Mouse (Mus musculus) layer of hippocampus, adult 2 months (tissue): ENCODE measurements around the gene Syn2. TPM values are rescaled to one million over a fixed set of nuclear protein-coding genes. Genes with fewer than 3 reads are reported as not detected.

Experiments
- DNase-seq, 2 experiments: peaks; one replicate each; pipeline ENCODE4 v3.0.0; 2022; ENCODE audit warnings: low spot score in 2 of 2
- H3K27ac ChIP-seq: fragments of 200-600 bp; 2 replicates; pipeline ENCODE4 v1.8.1; 2022
- H3K4me3 ChIP-seq: fragments of 200-600 bp; 2 replicates; pipeline ENCODE4 v1.8.1; 2022; ENCODE audit warnings: mild to moderate bottlenecking
- CTCF ChIP-seq: fragments of 200-600 bp; conservative IDR thresholded peaks from 2 replicates; pipeline ENCODE4 v1.8.1; 2022; ENCODE audit warnings: antibody characterized with exemption, mild to moderate bottlenecking, moderate library complexity
- total RNA-seq, 2 experiments: library from RNA; stranded (reverse); gene quantifications; 2 replicates each; pipeline ENCODE4 v1.2.3; 2021

Syn2 gene
- total RNA-seq, 2 experiments from 2014 or later: 564 to 608 TPM

DNA sequence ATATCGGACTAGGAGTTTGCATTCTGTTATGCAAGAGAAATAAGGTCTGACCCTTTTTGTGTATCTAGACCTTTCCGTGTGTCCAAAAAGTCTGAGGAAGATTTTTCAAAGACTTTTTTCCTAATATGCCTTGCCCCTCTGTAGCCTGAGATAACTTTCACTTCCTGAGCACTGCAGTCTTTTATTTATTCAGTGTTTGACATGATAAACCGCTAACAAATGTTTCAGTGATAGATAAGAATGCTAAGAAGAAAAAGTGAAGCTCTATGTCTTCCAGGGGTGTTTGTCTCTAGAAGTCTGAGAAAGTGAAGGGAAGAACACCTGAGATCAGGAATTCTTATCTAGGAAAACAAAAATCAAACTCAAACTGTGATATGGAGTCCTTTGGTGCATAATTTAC is 66.1 kb downstream of the Syn2 start:
- Histone ChIP-seq H3K4me3 (no peak overlapping the region), H3K27ac (no peak overlapping the region)
- DNase-seq: no peak
- no peak for TF ChIP-seq CTCF

DNA sequence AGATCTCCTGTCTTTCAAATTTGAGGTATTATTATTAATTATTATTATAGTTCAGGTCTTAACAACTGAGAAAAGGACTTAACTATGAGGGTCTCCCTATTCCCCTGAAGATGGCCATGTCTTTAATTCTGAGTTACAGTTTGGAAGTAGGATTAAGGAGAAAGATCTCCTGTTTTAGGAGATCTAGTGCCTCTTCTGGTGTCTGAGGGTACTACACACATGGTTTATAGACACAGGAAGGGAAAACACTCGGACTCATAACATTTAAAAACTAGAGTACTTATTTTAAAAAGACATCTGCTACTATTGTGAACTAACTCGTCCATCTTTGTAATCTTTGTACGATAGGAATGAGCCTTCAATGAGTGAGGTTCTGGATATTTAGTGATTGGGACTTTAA is 68.3 kb downstream of the Syn2 start:
- H3K4me3 ChIP-seq: no peak overlapping the region
- peak; percentile 65 for TF ChIP-seq CTCF

DNA sequence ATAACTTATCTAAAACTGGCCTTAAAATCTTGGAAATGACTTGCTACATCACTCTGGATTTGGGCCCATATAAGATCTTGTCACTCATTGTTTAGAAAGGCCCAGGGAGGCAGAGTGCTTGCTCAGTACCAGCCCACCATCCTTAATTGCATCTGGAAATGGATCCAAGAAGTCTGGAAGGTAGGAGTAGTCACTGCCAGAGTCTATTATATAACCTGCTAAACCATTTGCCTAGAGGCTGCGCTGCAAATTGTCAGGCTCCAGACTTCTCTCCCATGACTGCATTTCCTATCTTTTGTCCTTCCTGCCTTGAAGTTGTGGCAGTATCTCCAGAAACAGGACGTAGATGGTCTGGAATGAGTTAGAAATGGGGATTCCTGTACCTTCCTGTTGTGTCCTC is 75.5 kb downstream of the Syn2 start:
- Histone ChIP-seq H3K4me3 (no peak overlapping the region), H3K27ac (peak overlapping the region; percentile 54)
- no peak for TF ChIP-seq CTCF
- peak in 1 of 2 experiments; percentile 51 for DNase-seq

More for the DNA sequence above, 68.3 kb downstream of the Syn2 start:
- no peak for DNase-seq
- H3K27ac ChIP-seq: no peak overlapping the region

DNA sequence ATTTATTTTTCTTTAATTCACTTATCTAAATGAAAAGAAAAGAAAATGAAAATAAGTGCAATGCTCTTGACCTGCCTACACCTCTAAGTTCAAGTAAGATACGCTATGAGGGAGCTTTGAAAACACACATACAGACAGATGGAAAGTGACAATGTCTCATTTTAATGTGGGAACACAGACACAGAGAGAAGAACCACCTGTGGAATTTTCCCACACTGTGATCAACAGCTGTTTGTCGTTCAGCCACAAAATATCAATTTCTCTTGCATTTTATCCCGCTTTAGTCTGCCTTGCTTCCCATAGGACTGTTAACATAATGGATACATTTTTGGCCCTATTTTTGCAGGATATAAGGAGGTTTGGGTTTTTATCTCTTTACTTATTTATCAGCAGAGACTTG is 76.1 kb downstream of the Syn2 start:
- Histone ChIP-seq H3K4me3 (no peak overlapping the region), H3K27ac (peak overlapping the region; percentile 54)
- no peak for DNase-seq
- no peak for TF ChIP-seq CTCF

DNA sequence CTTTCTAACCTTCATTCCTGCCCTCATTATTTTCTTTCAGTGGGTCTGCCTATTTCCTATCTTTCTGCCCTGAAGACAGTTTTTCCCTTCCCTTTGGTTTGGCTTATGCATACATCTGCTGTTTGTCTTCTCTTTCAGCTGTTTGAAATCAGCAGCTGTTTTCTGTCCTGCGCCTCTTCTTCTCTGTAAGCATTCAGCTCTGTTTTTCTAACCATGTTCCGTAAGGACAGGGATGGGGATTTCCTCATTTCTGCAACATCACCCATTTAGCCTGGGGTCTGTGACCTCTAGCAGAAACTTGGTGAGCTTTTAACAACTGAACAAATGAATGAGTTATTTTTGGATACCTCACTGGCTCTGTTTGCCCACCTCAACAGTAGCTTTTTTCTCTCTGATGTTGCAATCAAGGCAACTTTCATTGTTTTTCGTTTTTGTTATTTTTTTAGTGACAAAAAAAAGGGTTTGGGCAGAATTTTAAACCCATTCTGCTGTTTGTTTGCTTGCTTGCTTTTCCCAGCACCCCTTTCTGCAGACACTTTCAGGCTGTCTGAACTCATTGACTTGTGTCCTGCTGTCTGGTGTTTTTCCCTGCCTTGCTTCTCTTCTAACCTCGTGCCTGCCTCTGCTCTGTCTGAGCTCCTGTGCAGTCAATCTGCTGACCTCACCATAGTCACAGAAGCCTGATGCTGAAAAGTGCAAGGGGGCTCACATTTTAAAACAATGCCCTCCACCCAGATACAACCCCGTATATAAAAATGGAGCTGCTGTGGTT is 77.6 kb downstream of the Syn2 start:
- Histone ChIP-seq H3K27ac (peak overlapping the region; percentile 63), H3K4me3 (no peak overlapping the region)
- TF ChIP-seq CTCF: no peak
- DNase-seq: no peak

DNA sequence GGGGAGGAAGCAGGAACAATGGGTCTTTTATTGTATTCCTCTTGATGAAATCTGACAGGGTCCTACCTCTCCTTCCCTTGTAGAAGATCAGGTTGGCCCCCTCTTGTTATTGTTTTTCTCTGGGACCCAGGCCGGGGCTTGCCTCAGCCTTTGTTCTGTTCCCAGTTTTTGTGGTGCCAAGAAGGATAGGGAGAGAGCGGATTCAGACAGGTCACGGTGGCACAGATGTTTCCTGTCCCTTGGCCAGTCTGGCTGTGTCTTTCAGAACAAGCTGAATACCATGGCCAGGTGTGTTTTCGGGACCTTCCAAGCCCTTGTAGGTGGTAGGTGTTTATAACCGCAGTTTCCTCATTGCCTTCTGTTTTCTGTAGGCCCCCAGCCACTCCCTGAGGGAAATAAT is 78.4 kb downstream of the Syn2 start:
- TF ChIP-seq CTCF: no peak
- Histone ChIP-seq H3K4me3 (no peak overlapping the region), H3K27ac (peak overlapping the region; percentile 63)
- DNase-seq: no peak

DNA sequence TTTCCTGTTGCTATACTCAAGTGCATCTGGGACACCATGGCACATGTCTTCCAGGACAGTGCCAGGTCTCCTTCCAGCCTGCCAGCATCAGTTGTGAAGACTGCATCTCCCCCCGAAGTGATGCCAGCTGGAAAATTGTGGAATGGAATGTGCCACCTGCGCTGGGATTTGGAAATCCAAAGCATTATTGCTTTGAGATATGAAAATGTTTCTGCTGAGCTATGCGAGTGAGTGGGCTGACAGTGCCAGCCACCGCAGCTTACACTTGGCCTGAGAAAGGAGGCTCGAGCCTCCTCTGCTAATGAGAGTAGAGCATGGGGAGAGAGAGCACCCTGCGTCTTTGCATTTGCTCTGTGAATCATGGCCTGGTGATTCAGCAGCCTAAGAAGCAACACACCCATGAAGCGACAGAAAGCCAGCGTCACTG is 86.5 kb downstream of the Syn2 start:
- peak; percentile 37 to 69 for DNase-seq

DNA sequence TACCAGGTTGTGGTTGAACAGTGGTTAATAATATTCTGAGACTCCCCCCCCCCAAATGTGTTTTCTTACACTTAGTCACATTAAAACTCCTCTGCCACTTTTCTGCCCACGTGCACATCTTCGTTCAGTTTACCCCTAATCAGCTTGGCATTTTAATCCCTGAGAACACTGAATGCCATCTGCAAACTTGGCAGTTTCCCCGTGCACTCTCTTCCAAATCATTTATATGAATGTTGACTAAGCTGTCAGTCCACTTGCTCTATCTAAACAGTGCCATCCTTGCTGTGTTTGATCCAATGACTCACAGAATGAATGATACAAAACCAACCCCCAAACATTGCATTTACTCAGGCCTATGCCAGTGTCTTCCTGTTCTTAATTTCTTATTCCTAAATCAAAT is 90.8 kb downstream of the Syn2 start:
- DNase-seq: peak; percentile 74 to 86
- H3K4me3 ChIP-seq: no peak overlapping the region
- TF ChIP-seq CTCF: no peak
- H3K27ac ChIP-seq: peak overlapping the region; percentile 75

More for the DNA sequence above, 86.5 kb downstream of the Syn2 start:
- no peak for TF ChIP-seq CTCF
- H3K27ac ChIP-seq: peak overlapping the region; percentile 76
- H3K4me3 ChIP-seq: no peak overlapping the region

DNA sequence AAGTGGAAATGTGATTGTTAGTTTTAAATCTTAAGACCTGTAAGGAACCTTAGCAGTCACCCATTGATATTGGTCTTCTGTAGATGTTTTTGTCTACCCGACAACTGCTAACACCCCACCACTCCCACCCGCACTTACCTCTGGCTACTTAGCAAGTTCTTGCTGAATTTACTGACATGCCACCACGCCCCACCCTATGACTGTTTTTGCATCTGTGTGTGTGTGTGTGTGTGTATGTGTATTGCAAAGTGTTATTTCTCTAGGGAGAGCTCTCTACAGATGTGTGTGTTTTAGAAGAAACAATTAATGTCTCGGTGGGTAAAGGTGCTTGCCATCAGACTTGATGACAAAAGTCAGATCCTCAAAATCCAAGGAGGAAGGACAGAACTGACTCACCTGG is 92.3 kb downstream of the Syn2 start, which contains the start of gene Gm17482:
Gm17482 (plus strand) TSS at position 301 of the 400 bp plus-strand sequence.
- no peak for TF ChIP-seq CTCF
- DNase-seq: no peak
- peak within 1 kb of the TSS; percentile 75 for H3K27ac ChIP-seq
- H3K4me3 ChIP-seq: no peak within 1 kb of the TSS

DNA sequence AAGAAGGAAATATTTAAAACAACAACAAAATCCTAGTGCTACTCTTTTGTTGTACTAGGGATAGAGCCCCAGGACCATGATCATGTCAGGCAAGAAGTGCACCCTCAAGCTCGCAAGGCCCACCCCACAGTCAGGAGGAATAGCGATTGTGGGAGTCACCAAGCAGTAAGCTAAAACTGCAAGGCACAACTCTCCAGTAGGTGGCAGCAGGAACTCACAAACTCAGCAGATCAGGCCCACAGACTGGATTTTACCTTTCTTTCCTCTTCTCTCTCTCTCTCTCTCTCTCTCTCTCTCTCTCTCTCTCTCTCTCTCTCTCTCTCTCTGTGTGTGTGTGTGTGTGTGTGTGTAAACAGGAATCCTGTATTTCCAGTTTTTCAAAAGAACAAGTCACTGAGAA is 92.8 kb downstream of the Syn2 start:
- peak overlapping the region; percentile 46; the same call in 1 of the 2 replicates for H3K27ac ChIP-seq
- TF ChIP-seq CTCF: peak; percentile 81
- peak; percentile 82 to 84 for DNase-seq
- no peak overlapping the region for H3K4me3 ChIP-seq

DNA sequence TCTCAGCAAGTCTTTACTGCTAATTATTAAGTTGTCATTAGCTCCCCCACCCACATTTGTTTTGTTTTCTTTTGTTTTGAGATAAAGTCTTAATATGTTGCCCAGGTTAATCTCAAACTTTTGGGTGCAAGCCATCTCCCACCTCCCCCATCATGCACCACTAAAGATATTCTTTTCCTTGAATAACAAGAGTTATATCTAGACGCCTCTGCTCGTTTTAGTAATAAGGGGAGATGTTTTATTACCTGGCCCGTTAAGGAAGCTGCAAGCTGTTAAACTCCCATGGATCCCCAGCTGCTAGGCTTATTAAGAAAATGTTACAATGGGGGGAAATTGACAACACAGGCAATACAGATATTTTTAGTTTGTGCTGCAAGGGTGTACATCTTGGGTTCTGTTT is 95.9 kb downstream of the Syn2 start:
- peak overlapping the region; percentile 28; the same call in 1 of the 2 replicates for H3K27ac ChIP-seq
- no peak for TF ChIP-seq CTCF
- H3K4me3 ChIP-seq: no peak overlapping the region
- DNase-seq: no peak

DNA sequence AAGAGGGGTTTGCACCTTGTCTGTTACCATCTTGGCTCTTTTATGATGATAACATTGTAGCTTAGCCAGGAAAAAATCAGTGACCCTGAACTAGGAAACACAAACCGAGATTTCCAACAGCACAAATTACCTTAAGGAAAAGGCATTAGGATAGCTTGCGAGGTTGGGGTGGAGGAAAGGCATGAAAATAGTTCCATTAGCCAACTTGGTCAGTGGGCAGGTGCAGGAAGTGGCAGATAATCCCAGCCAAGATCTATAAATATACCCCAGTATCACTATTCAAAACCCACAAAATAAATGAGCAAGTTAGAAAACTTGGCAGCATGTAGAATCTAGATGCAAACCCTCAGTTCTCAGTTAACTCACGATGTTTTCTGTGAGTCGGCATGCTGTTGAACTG is 97.1 kb downstream of the Syn2 start:
- no peak for DNase-seq
- no peak for TF ChIP-seq CTCF
- Histone ChIP-seq H3K27ac (peak overlapping the region; percentile 68), H3K4me3 (no peak overlapping the region)

DNA sequence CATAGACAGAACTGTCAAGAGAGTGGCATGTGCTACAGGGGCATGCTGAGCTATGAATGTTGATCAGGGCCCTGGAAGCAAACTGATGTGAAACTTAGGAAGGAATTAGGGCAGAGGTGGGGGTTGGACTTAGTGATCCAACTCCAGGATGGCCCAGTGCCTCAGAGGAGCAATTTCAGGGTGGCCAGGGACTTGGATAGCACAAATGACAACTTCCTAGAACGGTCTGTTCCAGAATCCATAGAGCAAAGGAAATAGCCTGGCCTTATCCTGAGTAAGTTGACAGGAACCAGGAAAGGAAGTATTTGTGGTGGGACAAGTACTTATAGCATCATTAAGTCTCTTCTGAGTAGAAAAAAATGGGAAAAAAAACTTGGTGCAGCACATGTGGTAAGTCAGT is 97.9 kb downstream of the Syn2 start:
- no peak for TF ChIP-seq CTCF
- no peak for DNase-seq
- Histone ChIP-seq H3K27ac (peak overlapping the region; percentile 68), H3K4me3 (no peak overlapping the region)
